Mouse (Mus musculus) spleen, postnatal 36 days (tissue): Measurements from ENCODE around the gene Gpbar1.
A peak's percentile ranks its signal among the peaks of the same experiment; 100 is the strongest.
"Not testable (repeated sequence)": the region's sequence is repeated elsewhere in the genome, so short reads cannot be mapped to it uniquely, and the experiment has no call there.

Source experiments
- DNase-seq, 2 experiments: peaks; one replicate each; pipeline ENCODE4 v3.0.0; 2022; ENCODE audit warnings: low spot score in 2 of 2, mixed read lengths in 1 of 2

The Gpbar1 gene

DNA sequence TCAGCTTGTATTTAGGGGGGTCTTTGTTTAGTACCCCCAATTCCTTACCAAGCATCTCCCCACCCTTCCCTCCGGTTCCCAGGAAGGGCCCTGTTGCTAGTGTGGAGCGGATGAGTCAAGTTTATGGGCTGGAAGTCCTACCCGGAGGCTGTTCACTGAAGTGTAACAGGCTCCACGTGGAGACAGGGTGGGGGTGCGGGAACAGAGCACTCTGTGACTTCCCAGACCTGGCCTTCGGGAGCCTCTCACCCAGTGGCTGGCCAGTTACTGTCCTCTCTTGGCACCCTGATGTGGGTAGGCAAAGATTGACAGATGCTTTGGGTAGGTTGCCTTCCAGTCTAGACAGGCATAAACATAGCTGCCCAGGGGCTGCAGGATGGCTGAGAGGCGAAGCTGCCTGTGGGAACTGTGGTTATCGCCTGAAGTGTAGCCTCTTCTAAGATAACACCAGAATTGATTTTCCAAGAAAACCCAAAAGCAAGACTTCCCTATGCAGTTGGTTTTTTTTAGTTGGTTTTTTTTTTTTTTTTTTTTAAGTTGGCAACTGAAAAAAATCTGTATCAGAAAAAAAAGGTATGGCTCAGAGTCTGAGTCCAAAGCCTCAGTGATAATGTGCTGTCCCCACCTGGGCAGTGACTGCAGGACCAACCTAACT is 340 bp upstream of the Gpbar1 start:
- DNase-seq = no peak

DNA sequence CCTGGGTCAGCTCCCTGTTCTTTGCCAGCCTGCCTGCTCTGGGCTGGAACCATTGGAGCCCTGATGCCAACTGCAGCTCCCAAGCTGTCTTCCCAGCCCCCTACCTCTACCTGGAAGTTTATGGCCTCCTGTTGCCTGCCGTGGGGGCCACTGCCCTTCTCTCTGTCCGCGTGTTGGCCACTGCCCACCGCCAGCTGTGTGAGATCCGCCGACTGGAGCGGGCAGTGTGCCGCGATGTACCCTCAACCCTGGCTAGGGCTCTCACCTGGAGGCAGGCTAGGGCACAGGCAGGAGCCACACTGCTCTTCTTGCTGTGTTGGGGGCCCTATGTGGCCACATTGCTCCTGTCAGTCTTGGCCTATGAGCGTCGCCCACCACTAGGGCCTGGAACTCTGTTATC is 638 bp downstream of the Gpbar1 start:
- no peak for DNase-seq

DNA sequence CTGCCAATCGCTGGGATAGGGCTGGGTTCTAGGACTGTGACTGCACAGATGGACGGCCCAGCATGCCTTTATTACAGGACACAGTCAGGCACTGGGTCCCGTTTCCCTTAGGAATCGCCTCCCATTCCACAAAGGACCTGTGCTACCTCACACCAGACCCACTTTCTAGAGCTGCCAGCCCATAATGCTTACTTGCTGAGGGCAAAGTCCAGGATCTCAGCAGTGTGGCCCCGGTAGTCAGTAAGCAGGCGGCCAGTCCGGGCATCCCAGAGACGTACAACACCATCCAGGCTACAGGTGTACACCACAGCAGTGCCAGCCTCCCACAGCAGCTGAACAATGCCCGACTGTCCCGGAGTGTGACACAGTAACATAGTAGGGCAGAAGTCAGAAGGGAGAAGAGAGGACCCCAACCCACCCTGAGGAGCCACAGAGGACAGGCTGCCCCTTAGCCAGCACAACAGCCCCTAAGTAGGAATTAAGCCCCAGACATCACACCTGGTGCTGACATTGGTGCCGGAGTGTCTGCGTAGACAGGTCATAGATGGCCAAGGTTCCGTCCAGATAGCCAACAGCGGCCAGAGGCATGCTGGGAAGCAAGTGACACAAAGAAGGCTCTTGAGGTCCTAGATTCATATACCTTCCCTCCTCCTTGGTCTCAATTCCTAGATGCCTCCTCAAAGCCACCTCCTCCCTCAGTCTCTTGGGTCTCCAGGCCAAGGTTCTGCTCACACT is 2.4 kb downstream of the Gpbar1 start:
- DNase-seq = no peak

DNA sequence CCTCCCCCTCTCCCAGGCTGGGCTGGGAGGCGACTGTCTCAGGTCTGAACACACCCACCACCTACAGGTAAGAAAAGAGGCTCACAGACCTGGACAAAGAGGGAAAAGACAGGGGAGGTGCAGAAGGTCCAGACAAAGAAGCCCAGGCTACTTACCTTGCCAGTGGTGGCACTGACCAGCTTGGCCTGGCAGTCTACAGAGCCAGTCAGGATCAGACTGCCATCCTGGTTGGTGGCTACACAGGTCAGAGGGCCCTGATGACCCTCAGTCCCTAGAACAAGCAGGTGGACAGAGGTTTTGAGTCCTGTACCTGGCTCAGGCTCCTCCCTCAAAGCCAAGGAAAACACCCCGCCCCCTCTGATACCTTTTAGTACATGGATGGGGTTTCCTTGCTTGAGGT is 3.0 kb downstream of the Gpbar1 start:
- DNase-seq = no peak

DNA sequence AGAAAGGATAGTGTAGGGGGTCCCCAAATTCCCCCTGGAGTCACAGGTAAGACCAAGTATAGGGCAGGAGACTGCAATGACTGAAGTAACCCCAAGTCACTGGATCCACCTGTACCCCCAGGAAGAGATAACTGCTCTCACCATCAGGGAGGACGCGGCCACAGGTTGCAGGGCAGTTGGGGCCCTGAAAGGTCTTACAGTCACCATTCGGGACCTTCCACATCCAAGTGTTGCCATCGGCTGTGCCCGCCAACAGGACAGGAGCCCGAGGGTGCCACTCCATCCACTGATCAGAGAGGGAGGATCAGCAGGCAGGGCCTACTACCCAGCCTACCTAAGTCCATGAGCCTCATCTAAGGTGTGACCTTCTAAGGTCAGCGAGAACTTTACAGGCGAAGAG is 3.5 kb downstream of the Gpbar1 start:
- DNase-seq = no peak

DNA sequence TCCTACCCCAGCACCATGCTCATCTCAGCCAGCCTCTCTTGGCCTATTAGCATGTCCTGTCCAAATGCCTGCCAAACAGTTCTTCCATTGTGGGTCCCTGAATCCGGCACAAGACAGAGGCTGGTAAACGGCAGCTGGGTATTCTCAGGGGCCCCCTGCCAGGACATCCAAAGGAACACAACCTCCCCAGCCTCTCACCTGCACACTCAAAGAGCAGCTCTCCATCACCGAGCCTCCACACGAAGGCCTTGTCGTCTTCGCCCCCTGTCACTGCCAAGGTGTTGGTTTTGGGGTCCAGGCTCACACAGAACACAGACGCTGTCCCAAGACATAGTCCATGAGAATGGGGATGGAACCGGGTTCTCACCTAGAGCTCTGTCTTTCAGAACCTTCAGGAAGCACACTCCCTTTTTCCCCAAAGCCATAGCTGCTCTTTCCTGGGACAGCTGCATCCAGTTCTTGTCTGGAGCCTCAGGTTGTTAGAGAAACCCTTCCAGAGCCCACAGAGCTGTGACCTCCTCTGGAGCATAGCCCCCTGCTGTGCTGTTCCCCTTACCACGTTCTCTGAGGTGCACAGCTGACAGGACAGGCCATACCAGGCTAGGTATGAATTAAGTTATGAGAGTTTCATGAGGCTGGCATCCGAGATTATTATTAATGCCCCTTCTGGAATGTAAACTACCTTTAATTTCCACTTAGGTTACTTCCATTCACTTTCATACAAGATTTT is 4.7 kb downstream of the Gpbar1 start:
- no peak for DNase-seq

DNA sequence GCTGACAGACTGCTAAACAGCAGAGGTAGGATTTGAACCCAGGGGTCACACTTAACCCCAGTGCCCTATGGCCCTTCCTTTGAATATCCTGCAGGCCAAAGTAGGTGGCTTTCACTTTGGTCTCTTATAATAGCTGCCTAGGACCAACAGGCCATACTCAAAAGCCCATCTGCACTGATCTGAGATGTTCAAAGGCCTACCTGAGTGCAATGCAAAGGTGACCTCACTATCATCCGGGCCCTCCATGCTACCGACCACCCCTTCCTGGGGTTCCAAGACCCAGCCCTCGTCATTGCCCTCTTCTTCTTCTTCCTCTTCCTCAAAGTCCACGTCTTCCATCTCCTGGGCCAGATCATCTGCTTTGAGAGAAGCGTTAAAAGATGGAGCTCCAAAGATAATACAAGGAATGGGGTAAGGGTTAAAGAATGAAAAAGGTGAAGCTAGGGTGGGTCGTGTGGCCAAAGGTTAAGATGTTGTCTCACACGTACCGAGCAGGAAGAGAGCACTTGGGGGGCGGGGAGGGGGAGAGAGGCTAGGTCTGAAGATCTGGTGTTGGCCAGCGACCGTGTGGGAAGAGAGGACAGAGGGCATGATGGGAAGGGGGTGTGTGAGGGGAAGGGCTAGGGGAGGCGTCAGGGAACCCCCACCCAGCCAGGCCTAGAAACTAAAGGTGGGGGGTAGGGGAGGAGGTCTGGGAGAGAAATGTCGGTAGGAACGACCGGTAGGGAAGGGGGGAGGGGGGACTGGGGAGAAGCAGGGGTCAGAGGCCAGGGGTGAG is 5.5 kb downstream of the Gpbar1 start:
- peak; percentile 59 to 64 for DNase-seq

DNA sequence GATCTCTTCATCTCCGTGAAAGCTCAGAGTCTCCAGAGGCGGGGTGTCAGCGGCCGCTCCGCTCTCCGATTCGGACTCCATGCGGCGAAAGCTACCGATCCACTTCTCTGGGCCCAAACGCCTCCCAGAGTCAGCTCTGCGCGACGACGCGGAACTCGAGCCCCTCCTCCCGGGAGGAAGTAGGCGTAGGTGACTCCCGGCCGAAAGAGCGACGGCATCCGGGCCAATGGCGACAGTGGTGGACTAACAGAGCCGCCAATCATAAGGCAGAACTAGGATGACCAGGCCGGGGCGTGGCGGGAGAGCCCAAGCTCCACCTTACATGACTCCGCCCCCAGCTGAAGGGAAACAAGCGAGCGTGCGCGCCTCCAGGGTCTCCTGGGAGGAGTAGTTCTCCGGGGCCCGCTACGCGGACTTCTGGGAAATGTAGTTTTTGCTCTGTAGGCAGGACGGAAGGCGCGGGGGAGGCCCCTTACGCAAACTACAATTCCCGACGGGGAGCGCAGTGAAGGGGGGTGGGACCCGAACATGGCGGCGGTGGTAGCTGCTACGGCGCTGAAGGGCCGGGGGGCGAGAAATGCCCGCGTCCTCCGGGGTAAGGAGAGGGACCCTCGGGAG is 6.3 kb downstream of the Gpbar1 start, which contains the start of the genes Aamp and Pnkd:
Gene Aamp (minus strand): TSS at position 196 of the 618 bp plus-strand sequence.
Gene Pnkd (plus strand): TSS at position 388 of the 618 bp plus-strand sequence.
- peak; percentile 100 for DNase-seq

DNA sequence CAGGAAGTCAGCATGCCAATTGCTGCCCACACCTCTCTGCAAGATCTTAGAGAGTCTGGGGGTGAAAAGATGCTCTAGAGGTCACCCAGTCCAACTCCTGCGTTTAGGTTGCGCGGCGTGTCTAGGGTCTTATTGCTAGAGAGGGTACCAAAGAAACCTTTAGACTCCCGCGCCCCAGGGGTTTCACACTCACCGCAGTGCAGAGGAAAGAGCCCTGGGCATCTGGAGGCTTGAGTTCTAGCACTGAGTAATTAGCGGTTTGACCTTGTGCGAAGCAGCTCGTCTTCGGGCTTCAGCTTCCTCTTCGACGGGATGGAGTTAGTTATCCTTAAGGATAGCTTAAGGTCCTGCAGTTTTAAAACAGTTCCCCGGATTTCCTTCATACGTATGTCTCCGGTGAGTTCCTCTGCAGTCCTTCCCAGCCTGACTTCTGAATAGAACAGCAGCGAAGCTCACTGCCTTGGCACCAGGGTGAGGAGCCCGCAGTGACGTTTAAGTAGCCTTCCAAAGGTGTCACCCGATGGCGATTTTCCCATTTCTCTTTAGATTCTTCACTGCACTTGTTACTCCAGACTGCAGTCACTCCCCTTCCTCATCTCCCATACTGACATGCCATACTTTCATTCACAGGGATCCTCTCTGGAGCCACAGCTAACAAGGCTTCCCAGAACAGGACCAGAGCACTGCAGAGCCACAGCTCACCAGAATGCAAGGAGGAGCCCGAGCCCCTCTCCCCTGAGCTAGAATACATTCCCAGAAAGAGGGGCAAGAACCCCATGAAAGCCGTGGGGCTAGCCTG is 7.1 kb downstream of the Gpbar1 start:
- DNase-seq = no peak

DNA sequence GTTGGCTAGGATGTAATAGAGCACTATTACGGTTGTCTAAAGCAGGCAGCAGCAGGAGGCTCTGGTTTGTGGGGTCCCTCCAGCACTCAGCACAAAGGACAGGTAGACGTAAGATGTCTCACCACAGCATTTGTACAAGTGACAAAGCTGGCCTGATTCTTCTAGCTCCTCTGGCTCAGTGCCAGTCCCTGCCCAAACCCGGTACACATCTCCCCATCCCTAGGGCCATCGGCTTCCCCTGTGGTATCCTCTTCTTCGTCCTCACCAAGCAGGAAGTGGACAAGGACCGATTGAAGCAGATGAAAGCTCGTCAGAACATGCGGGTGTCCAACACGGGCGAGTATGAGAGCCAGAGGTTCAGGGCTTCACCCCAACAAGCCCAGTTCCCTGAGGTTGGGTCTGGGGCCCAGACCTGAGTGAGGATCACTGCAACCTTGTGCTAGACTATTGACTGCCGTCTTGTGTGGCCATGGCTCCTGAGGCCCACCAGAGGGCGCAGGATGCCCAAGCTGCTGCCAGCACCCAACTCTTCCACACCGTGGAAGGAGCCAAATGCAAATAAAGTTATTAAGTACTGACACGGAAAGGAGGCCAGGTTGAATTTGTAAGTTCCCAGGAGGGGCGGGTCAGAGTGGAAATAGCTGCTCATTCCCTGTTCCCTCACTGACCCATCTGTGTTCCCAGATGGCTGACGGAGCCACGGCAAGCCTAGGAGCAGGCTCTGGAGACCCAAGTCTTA is 8.7 kb downstream of the Gpbar1 start:
- DNase-seq = not testable (repeated sequence)

DNA sequence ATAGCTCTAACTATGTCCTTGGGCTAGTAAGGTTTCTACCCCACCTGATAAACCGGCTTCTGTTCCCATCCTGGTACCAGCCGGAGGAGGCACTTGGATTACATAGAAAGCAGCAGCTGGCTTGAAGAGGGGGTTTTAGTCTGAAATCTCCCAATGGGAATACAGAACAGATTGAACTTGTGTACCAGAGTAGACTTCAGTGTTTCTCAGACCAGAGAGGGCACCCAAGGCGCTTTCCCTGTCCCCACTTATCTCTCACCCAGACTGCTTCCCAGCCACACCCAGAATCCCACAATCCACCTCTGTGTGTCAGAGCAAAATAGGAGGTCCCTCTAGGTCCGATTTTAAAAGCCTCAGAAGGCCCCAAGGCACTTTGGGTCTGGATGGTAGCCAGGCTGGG is 10.0 kb downstream of the Gpbar1 start:
- DNase-seq = no peak

DNA sequence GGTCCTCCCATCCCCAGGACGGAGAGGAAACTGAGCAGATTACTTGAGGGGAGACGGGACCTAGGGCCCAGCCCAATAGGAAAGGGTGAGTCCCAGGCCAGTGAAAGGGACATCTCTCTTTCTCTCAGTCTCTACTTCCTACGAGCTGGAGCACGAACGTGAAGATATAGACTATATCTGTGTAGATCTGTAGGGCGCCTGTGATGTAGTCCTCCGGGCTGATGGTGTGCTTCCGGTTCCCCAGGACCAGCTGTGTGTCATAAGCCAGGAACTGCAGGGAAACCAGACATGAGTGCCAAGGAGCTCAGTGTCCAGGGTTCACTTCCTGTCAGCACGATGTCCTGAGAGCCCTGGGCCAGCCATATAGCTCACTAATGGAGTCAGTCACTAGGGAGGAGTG is 10.9 kb downstream of the Gpbar1 start:
- DNase-seq = no peak

DNA sequence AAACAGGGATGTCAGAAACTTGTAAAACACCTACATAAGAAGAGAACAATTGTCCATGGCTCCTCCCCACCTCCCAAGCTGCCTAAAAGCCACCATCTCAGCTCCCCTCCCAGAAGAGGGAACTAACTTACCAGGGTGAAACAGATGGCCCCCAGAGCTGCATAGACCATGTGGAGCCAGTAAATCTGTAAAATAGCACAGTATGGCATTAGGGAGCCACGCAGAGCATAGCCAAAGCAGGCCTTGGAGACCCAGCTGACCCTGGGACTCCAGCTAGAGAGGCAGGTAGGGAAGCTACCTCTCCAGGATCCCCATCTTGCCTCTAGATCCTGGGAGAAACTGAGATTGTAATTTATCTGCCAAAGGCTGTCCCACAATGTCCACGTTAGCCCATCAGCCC is 11.4 kb downstream of the Gpbar1 start:
- DNase-seq = no peak

DNA sequence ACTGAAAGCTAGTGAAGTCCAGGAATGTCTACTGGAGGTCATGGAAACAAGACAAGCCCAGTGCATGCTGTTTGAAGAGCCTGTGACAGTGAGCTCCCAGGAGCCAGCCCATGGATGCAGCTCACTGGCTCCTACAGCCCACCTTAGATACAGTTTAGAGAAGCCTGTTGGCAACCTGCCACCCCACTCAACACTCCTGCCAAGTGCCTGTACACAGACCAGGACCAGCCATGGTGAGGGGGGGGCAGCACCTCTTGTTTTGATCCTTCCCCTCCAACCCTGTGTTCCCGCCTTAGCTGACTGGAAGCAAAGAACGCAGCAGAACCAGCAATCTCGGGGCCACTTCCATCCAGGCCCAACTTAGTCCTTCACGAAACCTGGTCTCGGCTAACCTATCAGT is 11.8 kb downstream of the Gpbar1 start:
- no peak for DNase-seq

DNA sequence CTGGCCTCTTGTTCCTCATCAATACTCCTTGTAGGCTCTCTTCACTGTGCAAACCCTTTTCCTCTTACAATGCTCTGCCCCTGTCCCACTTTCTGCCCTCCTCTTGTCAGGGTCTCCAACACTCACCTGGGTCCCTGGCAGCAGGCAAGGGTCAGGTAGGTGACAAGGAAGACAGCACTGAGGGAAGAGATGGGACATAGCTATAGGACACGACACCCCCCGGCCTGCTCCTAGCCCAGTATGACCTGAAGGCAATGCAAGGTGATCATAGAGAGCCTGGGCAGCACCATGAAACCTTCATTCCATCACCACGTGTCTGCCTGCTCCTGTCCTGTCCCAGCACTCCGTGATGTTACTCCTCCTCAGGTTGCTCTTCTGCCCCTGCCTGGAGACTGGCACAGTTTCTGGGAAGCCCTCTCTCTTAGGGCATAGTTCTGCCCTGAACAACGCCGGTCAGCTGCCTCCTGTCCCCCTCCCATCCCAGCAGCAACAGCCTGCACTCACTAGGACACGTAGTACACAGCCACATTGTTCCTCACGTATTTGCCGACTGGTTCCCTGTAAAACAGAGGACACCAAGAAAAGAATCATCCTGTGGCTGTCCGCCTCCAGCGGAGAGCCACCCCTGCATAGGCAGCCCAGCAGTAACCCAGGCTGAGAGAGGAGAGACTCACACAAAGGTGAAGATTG is 14.1 kb downstream of the Gpbar1 start:
- no peak for DNase-seq

DNA sequence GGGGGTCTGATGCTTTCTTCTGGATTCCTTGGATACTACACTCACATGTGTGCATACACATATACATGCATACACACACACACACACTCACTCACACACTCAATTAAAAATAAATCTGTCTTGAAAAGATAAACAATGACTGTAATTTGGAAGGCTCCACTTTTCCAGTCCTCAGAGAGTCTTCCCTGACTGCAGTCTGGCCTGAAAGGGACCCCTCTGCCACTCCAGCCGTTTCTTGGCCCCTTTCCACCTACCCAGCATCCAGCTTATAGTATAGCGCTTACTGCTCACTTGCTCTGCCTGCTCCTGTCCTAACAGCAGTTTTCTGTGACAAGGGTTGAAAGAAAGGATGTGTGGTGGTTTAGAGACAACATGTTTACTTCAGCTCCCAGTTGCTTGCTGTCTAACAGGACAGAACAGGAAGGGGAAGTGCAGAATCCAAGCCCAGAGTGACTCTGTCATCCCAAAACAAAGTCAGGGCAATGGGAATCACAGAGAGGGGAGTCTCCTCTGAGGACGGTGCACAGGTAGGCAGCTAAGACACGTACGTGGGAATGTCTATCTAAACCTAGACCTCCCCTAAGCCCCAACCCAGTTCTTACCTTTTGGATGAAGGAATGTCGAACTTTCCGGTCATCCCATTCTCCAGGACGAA is 15.1 kb downstream of the Gpbar1 start:
- no peak for DNase-seq

DNA sequence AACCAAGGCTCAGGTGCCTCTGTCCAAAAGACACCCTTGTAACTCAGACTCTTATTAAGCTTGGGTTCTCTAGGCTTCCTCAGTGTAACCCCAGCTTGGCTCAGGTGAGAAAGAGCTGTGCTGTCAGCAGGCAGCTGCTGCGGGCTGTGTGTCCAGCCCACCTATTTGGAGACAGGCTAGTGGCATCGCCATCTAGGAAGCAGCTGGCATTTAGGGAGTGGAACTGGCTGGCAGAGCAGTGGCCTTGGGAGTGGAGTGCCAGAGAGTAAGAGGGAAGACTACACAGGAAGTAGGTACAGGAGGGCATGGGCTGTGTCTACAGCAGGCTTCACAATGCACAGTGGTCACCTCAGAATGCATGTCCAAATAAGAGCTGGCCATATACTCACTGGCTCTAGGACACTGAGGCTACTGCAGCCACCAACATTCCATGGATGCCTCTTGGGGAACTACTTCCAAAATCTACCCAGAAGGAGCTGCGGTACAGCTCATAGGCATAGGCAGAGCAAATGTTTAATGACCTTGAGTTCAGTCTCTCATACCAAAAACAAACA is 15.8 kb downstream of the Gpbar1 start:
- DNase-seq = no peak

DNA sequence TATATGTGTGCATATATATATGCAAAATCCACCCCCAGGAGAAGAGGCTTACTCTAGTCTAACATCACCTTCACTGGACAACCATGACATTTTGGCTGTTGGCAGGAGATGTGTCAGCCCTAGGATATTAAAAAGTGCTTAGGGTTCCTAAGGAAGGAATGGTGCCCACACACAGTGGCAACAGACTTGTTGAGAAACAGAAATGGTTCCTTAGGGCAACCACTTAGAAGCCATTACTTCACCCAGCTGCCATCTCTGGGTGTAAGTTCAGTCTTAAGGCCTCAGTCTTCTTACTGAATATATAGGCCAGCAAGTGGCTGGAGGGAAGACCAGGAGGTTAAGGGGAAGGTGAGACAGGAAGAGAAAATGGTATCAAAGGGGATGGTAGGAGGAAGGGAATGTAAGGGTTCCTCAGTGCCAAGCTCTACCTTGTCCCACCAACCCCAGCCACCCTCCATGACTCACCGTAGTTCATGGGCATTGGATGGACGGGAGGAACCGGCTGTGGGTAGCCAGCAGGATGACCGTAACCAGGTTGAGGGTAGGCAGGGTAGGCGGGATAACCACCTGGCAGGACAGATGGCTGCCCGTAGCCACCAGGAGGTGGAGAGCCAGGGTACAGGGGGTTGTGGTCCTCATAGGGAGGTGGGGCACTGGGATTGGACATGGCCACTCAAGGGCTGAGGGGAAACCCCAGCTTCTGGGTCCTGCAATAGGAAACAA is 16.5 kb downstream of the Gpbar1 start:
- DNase-seq = no peak
